Mouse (Mus musculus): ENCODE measurements around the gene Cryzl1. TPM values are rescaled to one million over a fixed set of nuclear protein-coding genes. Genes with fewer than 3 reads are reported as not detected.

Gene Cryzl1
- total RNA-seq, 1 experiment from 2014 or later = 70.3 TPM

- ATAC-seq (replicated peaks in 1 of 2; ENCODE audit: insufficient read depth in 1 of 2, low FRiP score in 2 of 2, low TSS enrichment in 1 of 2, low read depth in 1 of 2, poor library complexity in 2 of 2, severe bottlenecking in 2 of 2) = no peak
Observed at GRCm38 (mm10) chr16:91702771-91703188, 26.0 kb downstream of the Cryzl1 start.

GRCm38 (mm10) chr16:91701908-91702307 is 26.9 kb downstream of the Cryzl1 start:
- ATAC-seq (replicated peaks in 1 of 2; ENCODE audit: insufficient read depth in 1 of 2, low FRiP score in 2 of 2, low TSS enrichment in 1 of 2, low read depth in 1 of 2, poor library complexity in 2 of 2, severe bottlenecking in 2 of 2) = no peak

- ATAC-seq (replicated peaks in 1 of 2; ENCODE audit: insufficient read depth in 1 of 2, low FRiP score in 2 of 2, low TSS enrichment in 1 of 2, low read depth in 1 of 2, poor library complexity in 2 of 2, severe bottlenecking in 2 of 2) = no peak
Observed at GRCm38 (mm10) chr16:91698995-91699394, 29.8 kb downstream of the Cryzl1 start.

- ATAC-seq (replicated peaks in 1 of 2; ENCODE audit: insufficient read depth in 1 of 2, low FRiP score in 2 of 2, low TSS enrichment in 1 of 2, low read depth in 1 of 2, poor library complexity in 2 of 2, severe bottlenecking in 2 of 2) = peak in 1 of 2 experiments; percentile 49; a peak in 3 of 4 replicates
Observed at GRCm38 (mm10) chr16:91695108-91695755, 33.5 kb downstream of the Cryzl1 start.

- ATAC-seq (replicated peaks in 1 of 2; ENCODE audit: insufficient read depth in 1 of 2, low FRiP score in 2 of 2, low TSS enrichment in 1 of 2, low read depth in 1 of 2, poor library complexity in 2 of 2, severe bottlenecking in 2 of 2) = peak; percentile 88 to 92
Observed at GRCm38 (mm10) chr16:91694455-91695084, 34.2 kb downstream of the Cryzl1 start.

- ATAC-seq (replicated peaks in 1 of 2; ENCODE audit: insufficient read depth in 1 of 2, low FRiP score in 2 of 2, low TSS enrichment in 1 of 2, low read depth in 1 of 2, poor library complexity in 2 of 2, severe bottlenecking in 2 of 2) = no peak
Observed at GRCm38 (mm10) chr16:91689791-91690190, 39.0 kb downstream of the Cryzl1 start.

GRCm38 (mm10) chr16:91688619-91689334 is 40.0 kb downstream of the Cryzl1 start, which contains the start of gene Donson:
Gene Donson, minus strand, starts transcription at chr16:91688770.
- ATAC-seq (replicated peaks in 1 of 2; ENCODE audit: insufficient read depth in 1 of 2, low FRiP score in 2 of 2, low TSS enrichment in 1 of 2, low read depth in 1 of 2, poor library complexity in 2 of 2, severe bottlenecking in 2 of 2) = peak; percentile 77 to 83

- ATAC-seq (replicated peaks in 1 of 2; ENCODE audit: insufficient read depth in 1 of 2, low FRiP score in 2 of 2, low TSS enrichment in 1 of 2, low read depth in 1 of 2, poor library complexity in 2 of 2, severe bottlenecking in 2 of 2) = no peak
Observed at GRCm38 (mm10) chr16:91688023-91688618, 40.7 kb downstream of the Cryzl1 start.

- ATAC-seq (replicated peaks in 1 of 2; ENCODE audit: insufficient read depth in 1 of 2, low FRiP score in 2 of 2, low TSS enrichment in 1 of 2, low read depth in 1 of 2, poor library complexity in 2 of 2, severe bottlenecking in 2 of 2) = no peak
Observed at GRCm38 (mm10) chr16:91686369-91686768, 42.4 kb downstream of the Cryzl1 start.

GRCm38 (mm10) chr16:91685526-91685925 is 43.2 kb downstream of the Cryzl1 start:
- peak; percentile 8 to 44; a peak in 1 of 4 replicates for ATAC-seq (replicated peaks in 1 of 2; ENCODE audit: insufficient read depth in 1 of 2, low FRiP score in 2 of 2, low TSS enrichment in 1 of 2, low read depth in 1 of 2, poor library complexity in 2 of 2, severe bottlenecking in 2 of 2)

GRCm38 (mm10) chr16:91680656-91681055 is 48.1 kb downstream of the Cryzl1 start:
- no peak for ATAC-seq (replicated peaks in 1 of 2; ENCODE audit: insufficient read depth in 1 of 2, low FRiP score in 2 of 2, low TSS enrichment in 1 of 2, low read depth in 1 of 2, poor library complexity in 2 of 2, severe bottlenecking in 2 of 2)

- ATAC-seq (replicated peaks in 1 of 2; ENCODE audit: insufficient read depth in 1 of 2, low FRiP score in 2 of 2, low TSS enrichment in 1 of 2, low read depth in 1 of 2, poor library complexity in 2 of 2, severe bottlenecking in 2 of 2) = peak in 1 of 2 experiments; percentile 79; a peak in 2 of 4 replicates
Observed at GRCm38 (mm10) chr16:91678147-91678911, 50.4 kb downstream of the Cryzl1 start.

- ATAC-seq (replicated peaks in 1 of 2; ENCODE audit: insufficient read depth in 1 of 2, low FRiP score in 2 of 2, low TSS enrichment in 1 of 2, low read depth in 1 of 2, poor library complexity in 2 of 2, severe bottlenecking in 2 of 2) = no peak
Observed at GRCm38 (mm10) chr16:91674500-91674899, 54.3 kb downstream of the Cryzl1 start.

GRCm38 (mm10) chr16:91663795-91664194 is 65.0 kb downstream of the Cryzl1 start:
- no peak for ATAC-seq (replicated peaks in 1 of 2; ENCODE audit: insufficient read depth in 1 of 2, low FRiP score in 2 of 2, low TSS enrichment in 1 of 2, low read depth in 1 of 2, poor library complexity in 2 of 2, severe bottlenecking in 2 of 2)

GRCm38 (mm10) chr16:91662336-91662735 is 66.4 kb downstream of the Cryzl1 start:
- ATAC-seq (replicated peaks in 1 of 2; ENCODE audit: insufficient read depth in 1 of 2, low FRiP score in 2 of 2, low TSS enrichment in 1 of 2, low read depth in 1 of 2, poor library complexity in 2 of 2, severe bottlenecking in 2 of 2) = no peak

- ATAC-seq (replicated peaks in 1 of 2; ENCODE audit: insufficient read depth in 1 of 2, low FRiP score in 2 of 2, low TSS enrichment in 1 of 2, low read depth in 1 of 2, poor library complexity in 2 of 2, severe bottlenecking in 2 of 2) = no peak
Observed at GRCm38 (mm10) chr16:91661397-91661796, 67.4 kb downstream of the Cryzl1 start.

- ATAC-seq (replicated peaks in 1 of 2; ENCODE audit: insufficient read depth in 1 of 2, low FRiP score in 2 of 2, low TSS enrichment in 1 of 2, low read depth in 1 of 2, poor library complexity in 2 of 2, severe bottlenecking in 2 of 2) = no peak
Observed at GRCm38 (mm10) chr16:91659798-91660197, 69.0 kb downstream of the Cryzl1 start.
